Mouse (Mus musculus): ENCODE results near the gene Gm45716. TPM values are rescaled to one million over a fixed set of nuclear protein-coding genes. Genes with fewer than 3 reads are reported as not detected.

The Gm45716 gene
- polyA plus RNA-seq, 2 experiments: 0.95 to 2.8 TPM

DNA sequence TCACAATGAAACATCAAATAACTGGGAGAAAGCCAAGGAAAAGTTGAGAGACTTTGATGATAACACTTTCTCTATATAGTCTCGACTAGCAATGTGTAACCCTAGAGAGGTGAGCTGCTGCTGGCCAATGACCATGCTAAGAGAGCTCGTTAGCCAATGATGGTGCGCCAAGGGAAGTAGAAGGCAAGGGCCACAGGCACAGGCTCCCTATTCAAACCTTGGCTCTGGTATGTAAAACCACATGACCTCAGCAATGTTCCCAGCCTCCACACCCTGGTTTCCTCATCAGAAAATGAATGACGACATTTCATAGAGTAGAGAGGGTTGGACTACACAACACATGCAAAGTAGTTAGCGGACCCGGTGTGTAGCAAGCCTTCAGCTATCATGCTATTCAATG lies 15.2 kb upstream of the Gm45716 start:
- Histone ChIP-seq H3K27ac (no peak overlapping the region), H3K9me3 (ENCODE audit: control insufficient read depth, low read length) (no peaks in the 10 kb centered on the region), H3K4me3 (ENCODE audit: insufficient read depth in 1 of 2, low read depth in 2 of 2, low read length in 2 of 2) (no peak overlapping the region), H3K4me1 (replicated peaks; ENCODE audit: control insufficient read depth in 2 of 2, insufficient read depth in 2 of 2, low read length in 1 of 2) (no peaks in the 10 kb centered on the region), H3K9ac (replicated peaks) (no peak overlapping the region), H3K36me3 (replicated peaks; ENCODE audit: control insufficient read depth, insufficient read depth, low read depth) (no peaks in the 10 kb centered on the region), H3K27me3 (ENCODE audit: control insufficient read depth, insufficient read depth, low read length) (no peaks in the 10 kb centered on the region), H3K4me2 (ENCODE audit: low read depth) (no peak overlapping the region)
- WGBS (ENCODE audit: insufficient replicate concordance): 71% methylated on average over 6 of the region's 6 CpGs
- DNase-seq (ENCODE audit: low read depth in 3 of 3, low spot score in 3 of 3) (no peak), ATAC-seq (ENCODE audit: insufficient read depth) (no peak)
- TF ChIP-seq CTCF (IDR thresholded peaks at IDR 0.05; ENCODE audit: low read depth) (no peak), EP300 (IDR thresholded peaks at IDR 0.05; ENCODE audit: low read depth) (no peak)

DNA sequence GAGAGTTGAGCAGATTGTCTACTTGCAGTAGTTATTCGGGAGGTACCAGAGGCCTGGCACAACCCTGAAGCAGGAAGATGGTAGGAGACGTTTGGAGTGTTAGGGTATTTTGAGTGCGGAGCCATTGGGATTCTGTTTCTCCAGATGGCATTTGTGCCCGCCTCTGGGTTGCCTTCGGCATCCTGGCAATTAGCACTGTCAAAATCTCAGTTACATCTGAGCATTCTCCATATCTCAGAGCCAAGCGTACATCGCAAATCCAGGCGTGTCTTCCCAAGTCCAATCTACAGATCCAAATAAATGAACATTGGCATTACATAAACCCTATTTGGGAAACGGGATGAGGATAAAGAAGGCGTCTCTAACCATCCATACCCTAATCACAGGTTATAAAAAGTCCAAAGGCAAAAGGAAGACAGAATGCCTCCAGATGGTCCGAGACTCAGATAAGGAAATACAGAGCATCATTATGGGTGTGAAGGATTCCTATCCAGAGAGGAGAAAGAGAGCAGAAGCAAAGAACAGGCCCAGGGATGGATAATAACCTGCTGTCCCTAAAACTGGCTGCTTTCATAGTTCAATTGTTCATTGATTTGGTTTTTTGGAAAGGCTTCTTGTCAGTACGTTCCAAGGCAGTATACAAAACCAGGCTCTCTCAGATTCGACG lies 11.7 kb upstream of the Gm45716 start:
- H3K9me3 ChIP-seq (ENCODE audit: control insufficient read depth, low read length): no peaks in the 10 kb centered on the region
- no peaks in the 10 kb centered on the region for H3K4me1 ChIP-seq (replicated peaks; ENCODE audit: control insufficient read depth in 2 of 2, insufficient read depth in 2 of 2, low read length in 1 of 2)
- no peak overlapping the region for H3K4me2 ChIP-seq (ENCODE audit: low read depth)
- TF ChIP-seq EP300 (IDR thresholded peaks at IDR 0.05; ENCODE audit: low read depth) (no peak), CTCF (IDR thresholded peaks at IDR 0.05; ENCODE audit: low read depth) (no peak)
- 67% methylated on average over 14 of the region's 14 CpGs for WGBS (ENCODE audit: insufficient replicate concordance)
- no peak for ATAC-seq (ENCODE audit: insufficient read depth)
- H3K27ac ChIP-seq: no peak overlapping the region
- H3K27me3 ChIP-seq (ENCODE audit: control insufficient read depth, insufficient read depth, low read length): no peaks in the 10 kb centered on the region
- DNase-seq (ENCODE audit: low read depth in 3 of 3, low spot score in 3 of 3): no peak
- H3K4me3 ChIP-seq (ENCODE audit: insufficient read depth in 1 of 2, low read depth in 2 of 2, low read length in 2 of 2): no peak overlapping the region
- no peak overlapping the region for H3K9ac ChIP-seq (replicated peaks)
- no peaks in the 10 kb centered on the region for H3K36me3 ChIP-seq (replicated peaks; ENCODE audit: control insufficient read depth, insufficient read depth, low read depth)

DNA sequence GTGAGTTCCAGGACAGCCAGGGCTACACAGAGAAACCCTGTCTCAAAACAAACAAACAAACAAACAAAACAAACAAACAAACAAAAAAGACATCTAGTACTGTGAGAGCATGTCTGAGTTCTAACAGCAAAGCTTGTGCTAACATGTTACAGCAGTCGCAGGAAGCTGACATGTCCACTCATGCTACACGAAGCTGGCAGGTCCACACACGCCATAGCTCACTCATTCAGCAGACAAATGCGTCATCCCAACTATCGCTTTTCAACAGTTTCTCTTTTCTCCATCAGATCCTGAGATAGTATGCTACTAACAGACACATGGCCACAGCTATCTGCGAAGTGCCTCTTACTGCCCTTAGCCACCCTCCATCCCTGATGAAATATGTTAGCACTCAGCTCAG lies 10.1 kb upstream of the Gm45716 start:
- no peak overlapping the region for H3K4me2 ChIP-seq (ENCODE audit: low read depth)
- H3K9ac ChIP-seq (replicated peaks): no peak overlapping the region
- ATAC-seq (ENCODE audit: insufficient read depth) (no peak), DNase-seq (ENCODE audit: low read depth in 3 of 3, low spot score in 3 of 3) (no peak)
- no peaks in the 10 kb centered on the region for H3K27me3 ChIP-seq (ENCODE audit: control insufficient read depth, insufficient read depth, low read length)
- no peaks in the 10 kb centered on the region for H3K4me1 ChIP-seq (replicated peaks; ENCODE audit: control insufficient read depth in 2 of 2, insufficient read depth in 2 of 2, low read length in 1 of 2)
- no peak overlapping the region for H3K4me3 ChIP-seq (ENCODE audit: insufficient read depth in 1 of 2, low read depth in 2 of 2, low read length in 2 of 2)
- H3K27ac ChIP-seq: no peak overlapping the region
- WGBS (ENCODE audit: insufficient replicate concordance): 58% methylated on average over 6 of the region's 6 CpGs
- H3K9me3 ChIP-seq (ENCODE audit: control insufficient read depth, low read length): no peaks in the 10 kb centered on the region
- TF ChIP-seq EP300 (IDR thresholded peaks at IDR 0.05; ENCODE audit: low read depth) (no peak), CTCF (IDR thresholded peaks at IDR 0.05; ENCODE audit: low read depth) (no peak)
- H3K36me3 ChIP-seq (replicated peaks; ENCODE audit: control insufficient read depth, insufficient read depth, low read depth): no peaks in the 10 kb centered on the region

DNA sequence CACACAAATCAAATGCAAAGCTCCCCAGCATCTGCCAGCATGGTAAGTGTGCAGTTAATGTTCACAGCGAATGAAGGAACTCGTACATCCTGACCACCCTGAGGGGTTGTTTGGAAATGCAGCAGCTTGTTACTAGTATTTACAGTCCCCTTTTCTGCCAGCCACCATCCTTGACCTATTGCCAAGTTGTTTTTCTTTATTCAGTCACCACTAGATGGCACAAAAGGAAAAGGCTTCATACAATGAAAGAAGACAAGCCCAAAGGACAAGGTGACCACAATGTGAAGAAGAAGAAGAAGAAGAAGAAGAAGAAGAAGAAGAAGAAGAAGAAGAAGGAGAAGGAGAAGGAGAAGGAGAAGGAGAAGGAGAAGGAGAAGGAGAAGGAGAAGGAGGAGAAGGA lies 4.1 kb upstream of the Gm45716 start:
- Histone ChIP-seq H3K4me3 (ENCODE audit: insufficient read depth in 1 of 2, low read depth in 2 of 2, low read length in 2 of 2) (no peak overlapping the region), H3K9me3 (ENCODE audit: control insufficient read depth, low read length) (no peaks in the 10 kb centered on the region), H3K4me2 (ENCODE audit: low read depth) (no peak overlapping the region), H3K27ac (no peak overlapping the region), H3K27me3 (ENCODE audit: control insufficient read depth, insufficient read depth, low read length) (no peaks in the 10 kb centered on the region), H3K36me3 (replicated peaks; ENCODE audit: control insufficient read depth, insufficient read depth, low read depth) (no peaks in the 10 kb centered on the region), H3K9ac (replicated peaks) (no peak overlapping the region), H3K4me1 (replicated peaks; ENCODE audit: control insufficient read depth in 2 of 2, insufficient read depth in 2 of 2, low read length in 1 of 2) (no peaks in the 10 kb centered on the region)
- WGBS (ENCODE audit: insufficient replicate concordance): 14% methylated on average over 2 of the region's 2 CpGs
- peak; percentile 26; the same call in 1 of the 2 replicates for TF ChIP-seq CTCF (IDR thresholded peaks at IDR 0.05; ENCODE audit: low read depth)
- TF ChIP-seq EP300 (IDR thresholded peaks at IDR 0.05; ENCODE audit: low read depth): no peak
- DNase-seq (ENCODE audit: low read depth in 3 of 3, low spot score in 3 of 3) (no peak), ATAC-seq (ENCODE audit: insufficient read depth) (no peak)

DNA sequence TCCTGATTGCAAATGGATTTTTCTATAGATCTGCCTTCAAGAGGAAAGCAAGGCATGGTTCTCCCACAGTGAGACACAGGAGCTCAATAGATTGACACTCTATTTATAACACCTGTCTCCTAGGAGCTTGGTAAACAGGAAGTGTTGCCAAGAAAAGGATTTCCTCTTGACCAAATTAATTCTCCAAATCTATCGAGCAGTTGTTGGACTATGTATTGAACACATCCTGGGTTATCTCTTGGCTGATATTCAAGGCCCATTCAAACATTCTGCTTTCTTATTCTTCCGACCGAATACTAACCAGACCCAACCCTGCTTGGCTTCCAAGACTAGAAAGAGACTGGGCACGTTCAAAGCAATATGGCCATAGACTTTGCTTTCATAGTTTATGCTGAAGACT lies 2.7 kb upstream of the Gm45716 start:
- no peak for ATAC-seq (ENCODE audit: insufficient read depth)
- Histone ChIP-seq H3K4me1 (replicated peaks; ENCODE audit: control insufficient read depth in 2 of 2, insufficient read depth in 2 of 2, low read length in 1 of 2) (no peaks in the 10 kb centered on the region), H3K4me2 (ENCODE audit: low read depth) (no peak overlapping the region), H3K27ac (no peak overlapping the region), H3K4me3 (ENCODE audit: insufficient read depth in 1 of 2, low read depth in 2 of 2, low read length in 2 of 2) (no peak overlapping the region), H3K9ac (replicated peaks) (no peak overlapping the region), H3K27me3 (ENCODE audit: control insufficient read depth, insufficient read depth, low read length) (no peaks in the 10 kb centered on the region), H3K9me3 (ENCODE audit: control insufficient read depth, low read length) (no peaks in the 10 kb centered on the region), H3K36me3 (replicated peaks; ENCODE audit: control insufficient read depth, insufficient read depth, low read depth) (no peaks in the 10 kb centered on the region)
- no peak for DNase-seq (ENCODE audit: low read depth in 3 of 3, low spot score in 3 of 3)
- 42% methylated on average over 4 of the region's 4 CpGs for WGBS (ENCODE audit: insufficient replicate concordance)
- TF ChIP-seq CTCF (IDR thresholded peaks at IDR 0.05; ENCODE audit: low read depth): no peak
- TF ChIP-seq EP300 (IDR thresholded peaks at IDR 0.05; ENCODE audit: low read depth): no peak

Data from liver, embryonic 14.5 days (tissue).